12 mouse cellular contexts compared by ENCODE assay signal in genomic region chr7:66125368-66125767, GRCm38 (mm10).
"Had no signal": no experiment of that assay in that cellular context is flagged by ENCODE, and none has a peak within 500 bp of the region (broad histone marks: within the 10 kb centered on the region; RNA-seq: fewer than 3 reads in every experiment).

No protein-coding gene starts in this region.

- H3K4me3 ChIP-seq: limb, embryonic 13.5 days; liver, embryonic 15.5 days; midbrain, embryonic 13.5 days; myocyte; neural tube, embryonic 15.5 days; stomach, embryonic 15.5 days had no signal

- H3K9me3 ChIP-seq: limb, embryonic 13.5 days; liver, embryonic 15.5 days; midbrain, embryonic 13.5 days; neural tube, embryonic 15.5 days; stomach, embryonic 15.5 days had no signal

- H3K4me2 ChIP-seq: limb, embryonic 13.5 days; liver, embryonic 15.5 days; lung, embryonic 14.5 days; midbrain, embryonic 13.5 days; neural tube, embryonic 15.5 days; stomach, embryonic 15.5 days had no signal

- H3K27ac ChIP-seq: limb, embryonic 13.5 days; liver, embryonic 15.5 days; midbrain, embryonic 13.5 days; neural tube, embryonic 15.5 days; stomach, embryonic 15.5 days had no signal

- DNase-seq: kidney, adult 8-10 months; kidney, postnatal 25 days; left cerebral cortex, postnatal 4 days; lung, embryonic 14.5 days; lung, postnatal 14 days had no signal

- H3K9ac ChIP-seq: limb, embryonic 13.5 days; liver, embryonic 15.5 days; lung, embryonic 14.5 days; midbrain, embryonic 13.5 days; neural tube, embryonic 15.5 days; stomach, embryonic 15.5 days had no signal

- H3K4me1 ChIP-seq: stomach, embryonic 15.5 days had no signal

- ATAC-seq: intestine, postnatal 0 days; midbrain, embryonic 13.5 days had no signal

- H3K27me3 ChIP-seq: limb, embryonic 13.5 days; liver, embryonic 15.5 days; midbrain, embryonic 13.5 days; neural tube, embryonic 15.5 days; stomach, embryonic 15.5 days had no signal
